Mouse (Mus musculus) granulocyte monocyte progenitor cell, adult 5-6 weeks (primary cell): ENCODE measurements around the gene Dennd2c. TPM values are rescaled to one million over a fixed set of nuclear protein-coding genes. Genes with fewer than 3 reads are reported as not detected.

Experiments
- ATAC-seq: replicated peaks from 2 replicates; pipeline ENCODE4 v1.8.0; 2016; ENCODE audit warnings: mild to moderate bottlenecking, moderate TSS enrichment, inconsistent platforms; ENCODE audit not compliant: poor library complexity, severe bottlenecking
- total RNA-seq, 2 experiments: library from RNA; stranded (forward) in 1 of 2; stranded (reverse) in 1 of 2; fragments of 200-712, 200-1000 nt in 1 of 2; fragments of >200 nt in 1 of 2; fragmentation: Nextera tagmentation in 1 of 2; gene quantifications; 2 replicates each; pipeline ENCODE4 v1.2.3; 2014 to 2017

The Dennd2c gene
- total RNA-seq, 2 experiments from 2014 or later = 1.5 to 4.1 TPM

- ATAC-seq = no peak
These were observed 5.3 kb downstream of the Dennd2c start for GRCm38 (mm10) chr3:103107565-103108240.

- ATAC-seq = peak; percentile 93
These were observed 9.8 kb downstream of the Dennd2c start for GRCm38 (mm10) chr3:103112216-103112615.

- no peak for ATAC-seq
These were observed 21.2 kb downstream of the Dennd2c start for GRCm38 (mm10) chr3:103123636-103124035.

- ATAC-seq = no peak
These were observed 23.7 kb downstream of the Dennd2c start for GRCm38 (mm10) chr3:103126138-103126537.

- ATAC-seq = no peak
These were observed 24.8 kb downstream of the Dennd2c start for GRCm38 (mm10) chr3:103127177-103127576.

- ATAC-seq = no peak
These were observed 25.3 kb downstream of the Dennd2c start for GRCm38 (mm10) chr3:103127721-103128120.

- ATAC-seq = no peak
These were observed 25.8 kb downstream of the Dennd2c start for GRCm38 (mm10) chr3:103128251-103128650.

GRCm38 (mm10) chr3:103129367-103130159 is 27.2 kb downstream of the Dennd2c start:
- ATAC-seq = peak; percentile 36

GRCm38 (mm10) chr3:103130236-103130751 is 27.9 kb downstream of the Dennd2c start:
- peak; percentile 97 for ATAC-seq

GRCm38 (mm10) chr3:103133098-103133497 is 30.7 kb downstream of the Dennd2c start:
- no peak for ATAC-seq

- ATAC-seq = no peak
These were observed 34.1 kb downstream of the Dennd2c start for GRCm38 (mm10) chr3:103136414-103137077.

GRCm38 (mm10) chr3:103139047-103139446 is 36.6 kb downstream of the Dennd2c start:
- ATAC-seq = no peak

- ATAC-seq = peak; percentile 85
These were observed 37.9 kb downstream of the Dennd2c start for GRCm38 (mm10) chr3:103140095-103140838.

- ATAC-seq = peak; percentile 31
These were observed 38.9 kb downstream of the Dennd2c start for GRCm38 (mm10) chr3:103141287-103141686.

- no peak; the same call in 1 of the 2 replicates for ATAC-seq
These were observed 40.0 kb downstream of the Dennd2c start for GRCm38 (mm10) chr3:103142366-103142765.

- no peak for ATAC-seq
These were observed 42.9 kb downstream of the Dennd2c start for GRCm38 (mm10) chr3:103145336-103145735.

GRCm38 (mm10) chr3:103145791-103146190 is 43.4 kb downstream of the Dennd2c start:
- ATAC-seq = no peak

- no peak for ATAC-seq
These were observed 44.1 kb downstream of the Dennd2c start for GRCm38 (mm10) chr3:103146330-103147166.

GRCm38 (mm10) chr3:103147775-103148174 is 45.4 kb downstream of the Dennd2c start:
- ATAC-seq = no peak
